Mouse (Mus musculus) heart, adult 2 months (tissue): ENCODE results near the gene Zbtb8os.

Experiments
- CTCF ChIP-seq: fragments of 200-600 bp; IDR thresholded peaks from 2 replicates; pipeline ENCODE4 v1.8.1; 2022; ENCODE audit warnings: antibody characterized with exemption, mild to moderate bottlenecking, moderate library complexity
- EP300 ChIP-seq: fragments of 200-500 bp; IDR thresholded peaks from 2 replicates; pipeline ENCODE4 v1.6.1; 2011; ENCODE audit warnings: low read depth, low read length, control low read depth; ENCODE audit not compliant: insufficient read depth

- no peak for TF ChIP-seq CTCF
- no peak for TF ChIP-seq EP300
Measured at GRCm38 (mm10) chr4:129320876-129321275, 14.6 kb upstream of the Zbtb8os start.
